Mouse (Mus musculus) adrenal gland, adult 18-20 months (tissue): ENCODE data around the gene 4833420G17Rik. TPM values are rescaled to one million over a fixed set of nuclear protein-coding genes. Genes with fewer than 3 reads are reported as not detected.
"Not testable (repeated sequence)": the region's sequence is repeated elsewhere in the genome, so short reads cannot be mapped to it uniquely, and the experiment has no call there.

Experiments used
- DNase-seq, 2 experiments: peaks; one replicate each; pipeline ENCODE4 v3.0.0; 2021 to 2022; ENCODE audit warnings: low spot score in 2 of 2
- long read RNA-seq, 2 experiments: library from polyadenylated mRNA; stranded (forward); transcript quantifications; one replicate each; pipeline ENCODE4 v2.0.0; 2021
- total RNA-seq, 2 experiments: library from RNA; stranded (reverse); gene quantifications; 1 replicate in 1 of 2; 2 replicates in 1 of 2; pipeline ENCODE4 v1.2.3; 2021

Gene 4833420G17Rik
- 10 to 100 TPM; 12.4 to 17.1 TPM for total RNA-seq
- long read RNA-seq, experiment 1, partial matches to known transcripts, result 1 of 6 reads
- long read RNA-seq, experiment 1, other reads (novel, unspliced or antisense), result 2 of 6 reads
- long read RNA-seq, experiment 2, transcript 4833420G17Rik-201 (13 exons, 2,565 nt), result major isoform, 13 of 28 reads
- long read RNA-seq, experiment 2, partial matches to known transcripts, result 4 of 28 reads
- long read RNA-seq, experiment 2, other reads (novel, unspliced or antisense), result 10 of 28 reads

- DNase-seq, result peak; percentile 79 to 83
Observed at GRCm38 (mm10) chr13:119462596-119463560, at the start of gene 4833420G17Rik. Gene 4833420G17Rik (plus strand): TSS chr13:119462768.

DNA sequence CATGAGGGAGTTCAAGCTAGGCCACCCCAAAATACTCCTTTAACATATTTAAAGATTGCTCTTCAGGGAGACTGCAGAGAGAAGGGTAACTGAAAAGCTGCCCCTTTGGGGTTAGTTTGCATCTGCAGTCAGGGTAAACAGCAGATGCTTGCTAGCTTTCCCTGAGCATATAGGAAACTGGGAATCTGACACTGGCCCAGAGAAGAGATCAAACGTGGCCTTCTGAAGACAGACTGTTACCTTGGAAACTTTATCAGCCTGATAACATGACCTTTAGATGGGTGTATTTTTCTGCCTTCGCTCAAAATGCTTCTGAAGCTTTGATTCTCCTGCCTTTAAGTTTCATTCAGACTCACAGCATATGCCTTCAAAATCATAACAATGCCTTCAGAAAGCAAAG lies 49.5 kb upstream of the 4833420G17Rik start:
- DNase-seq, result no peak

DNA sequence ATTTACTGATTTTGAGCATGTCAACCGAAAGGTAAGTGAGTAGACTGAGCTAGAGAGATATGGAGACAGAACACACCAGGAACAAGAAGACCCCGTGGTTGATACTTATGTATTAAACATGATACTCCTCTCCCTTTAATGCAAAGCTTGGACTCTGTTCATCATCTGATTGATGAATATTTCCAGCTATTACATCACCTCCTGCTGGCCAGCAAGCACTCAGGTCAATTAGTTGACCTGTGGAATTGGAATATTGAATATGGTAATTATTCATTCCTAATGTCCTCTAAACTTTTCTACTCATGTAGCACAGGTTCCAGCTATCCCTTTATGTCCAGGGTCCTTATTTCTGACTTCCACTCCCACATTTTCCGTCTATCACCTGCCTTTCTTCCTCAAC lies 44.1 kb upstream of the 4833420G17Rik start:
- no peak for DNase-seq

DNA sequence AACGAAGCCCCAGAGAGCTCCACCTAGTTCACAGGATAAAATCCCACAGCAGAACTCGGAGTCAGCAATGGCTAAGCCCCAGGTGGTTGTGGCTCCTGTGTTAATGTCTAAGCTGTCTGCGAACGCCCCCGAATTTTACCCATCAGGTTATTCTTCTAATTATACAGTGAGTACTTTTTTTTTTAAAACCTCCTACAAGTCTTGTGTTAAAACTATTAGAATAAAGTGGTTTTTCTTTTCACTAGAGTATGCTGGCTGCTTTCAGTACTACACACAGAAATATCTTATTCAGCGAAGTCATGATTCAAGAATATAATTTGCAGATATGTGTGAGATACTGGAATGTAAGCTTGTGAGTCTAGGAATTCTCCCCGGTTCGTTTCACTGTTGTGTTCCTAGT lies 32.4 kb upstream of the 4833420G17Rik start:
- no peak for DNase-seq

DNA sequence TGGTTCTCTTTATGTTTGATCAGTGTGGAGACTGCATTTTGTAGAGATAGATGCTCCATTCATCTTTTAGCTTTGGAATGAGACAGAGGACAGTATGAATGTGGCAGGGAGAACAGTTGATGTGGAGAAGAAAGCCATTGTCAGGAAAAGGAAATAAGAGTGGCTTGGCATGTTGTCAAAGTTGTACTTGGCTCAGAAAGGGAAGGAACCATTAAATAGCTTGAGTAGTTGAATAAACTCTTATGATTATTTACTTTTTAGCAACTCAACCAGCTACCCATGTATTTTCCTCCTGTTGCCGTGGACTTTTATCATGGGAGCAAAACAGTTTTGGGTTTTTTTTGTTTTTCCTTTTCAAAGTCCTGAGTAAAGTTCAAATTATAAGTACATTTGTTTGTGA lies 30.5 kb upstream of the 4833420G17Rik start:
- DNase-seq, result no peak

- DNase-seq, result no peak
Observed at GRCm38 (mm10) chr13:119434359-119434758, 28.2 kb upstream of the 4833420G17Rik start.

DNA sequence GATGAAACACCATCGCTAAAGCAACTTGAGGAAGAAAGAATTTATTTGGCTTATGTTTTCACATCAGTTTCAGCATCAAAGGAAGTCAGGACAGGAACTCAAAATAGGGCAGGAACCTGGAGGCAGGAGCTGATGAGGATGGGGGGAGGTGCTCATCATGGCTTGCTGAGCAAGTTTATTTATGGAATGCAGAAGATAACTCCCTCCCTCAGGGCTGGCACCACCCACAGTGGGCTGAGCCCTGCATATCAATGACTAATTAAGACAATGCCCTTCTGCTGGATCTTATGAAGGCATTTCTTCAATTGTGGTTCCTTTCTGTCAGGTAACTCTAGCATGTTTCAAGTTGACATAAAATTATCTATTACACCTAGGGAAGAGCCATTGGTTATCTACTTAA lies 20.3 kb upstream of the 4833420G17Rik start:
- no peak for DNase-seq

DNA sequence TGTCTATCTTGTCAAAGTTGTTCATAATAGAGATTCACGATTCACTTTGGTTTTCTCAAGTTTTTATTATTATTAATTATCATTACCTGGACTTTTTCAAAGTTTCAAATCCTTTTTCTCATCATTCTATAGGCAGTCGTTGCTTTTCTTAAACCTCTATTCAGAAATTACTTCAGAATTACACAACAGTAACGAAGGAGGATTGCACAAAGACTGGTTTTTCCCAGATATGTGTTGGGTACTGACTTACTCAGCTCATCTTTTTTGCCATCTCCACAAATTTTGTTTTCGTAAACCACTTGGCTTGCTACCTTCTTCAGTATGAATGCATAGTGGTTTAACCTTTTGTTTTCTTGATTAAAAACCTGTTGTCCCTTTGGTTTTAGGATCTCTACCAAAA lies 9.0 kb upstream of the 4833420G17Rik start:
- no peak for DNase-seq

- no peak for DNase-seq
Observed at GRCm38 (mm10) chr13:119455082-119455481, 7.5 kb upstream of the 4833420G17Rik start.

DNA sequence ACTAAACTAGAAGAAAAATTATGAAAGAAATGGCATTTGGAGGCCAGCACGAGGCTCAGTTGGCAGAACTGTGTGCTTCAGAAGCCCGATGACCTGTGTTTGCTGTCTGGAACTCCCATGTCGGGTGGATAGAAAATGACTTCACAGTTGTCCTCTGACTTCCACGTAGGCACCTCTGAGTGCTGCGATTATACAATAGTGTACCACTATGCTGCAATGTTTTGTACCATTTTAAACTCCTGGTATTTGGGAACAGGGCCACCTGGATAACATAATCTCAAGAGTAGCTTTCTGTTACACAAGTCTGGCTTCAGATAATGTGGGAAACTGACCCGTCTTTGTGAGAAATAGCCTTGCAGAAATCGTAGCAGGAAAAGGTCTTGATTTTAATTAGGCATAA lies 6.2 kb upstream of the 4833420G17Rik start:
- DNase-seq, result no peak

DNA sequence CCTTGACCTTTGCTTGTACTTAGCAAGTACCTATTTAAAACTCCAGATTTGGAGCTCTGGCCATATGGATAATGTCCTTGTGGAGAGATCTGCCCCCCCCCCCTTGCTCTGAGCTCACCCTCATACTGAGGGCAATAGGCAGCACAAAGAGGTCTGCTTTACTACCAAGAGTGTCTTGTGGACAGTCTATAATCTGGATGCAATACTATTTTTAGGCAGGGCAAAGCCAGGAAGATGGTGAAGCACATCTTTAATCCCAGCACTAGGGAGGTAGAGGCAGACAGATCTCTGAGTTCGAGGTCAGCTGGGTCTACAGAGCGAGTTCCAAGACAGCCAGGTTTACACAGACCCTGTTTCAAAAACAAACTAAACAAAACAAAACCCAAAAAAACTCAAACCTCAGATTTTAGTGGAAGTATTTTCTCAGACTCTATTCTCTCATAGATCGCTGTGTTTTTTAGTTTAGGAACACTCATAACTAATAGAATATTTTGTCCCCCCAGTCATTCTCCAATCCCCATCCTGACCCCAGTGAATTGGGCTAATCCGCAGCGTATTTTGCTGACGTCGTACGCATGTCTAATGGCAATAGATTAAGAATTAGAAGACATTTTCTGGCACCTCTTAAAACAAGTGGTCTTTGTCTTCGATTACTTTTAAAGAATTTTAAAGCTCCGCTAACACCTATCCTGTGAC lies 520 bp upstream of the 4833420G17Rik start:
- no peak for DNase-seq

DNA sequence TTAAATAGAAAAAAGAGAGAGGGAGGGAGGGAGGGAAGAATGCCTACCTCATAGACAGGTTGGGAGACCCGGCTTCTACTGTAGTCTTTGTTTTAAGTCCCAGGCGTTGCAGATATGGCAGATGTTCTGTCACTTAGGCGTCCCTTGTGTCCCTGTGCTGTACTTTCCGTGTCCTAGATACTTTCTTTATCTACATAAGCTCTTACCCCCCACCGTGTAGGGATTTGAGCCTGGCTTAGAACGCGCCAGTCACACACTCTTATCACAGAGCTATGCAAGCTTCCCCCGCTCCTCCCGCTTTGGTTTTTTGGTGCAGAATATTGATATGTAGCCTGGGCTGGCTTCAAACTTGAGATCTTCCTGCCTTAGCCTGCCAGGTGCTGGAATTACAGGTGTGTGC lies 14.1 kb downstream of the 4833420G17Rik start:
- DNase-seq, result no peak

DNA sequence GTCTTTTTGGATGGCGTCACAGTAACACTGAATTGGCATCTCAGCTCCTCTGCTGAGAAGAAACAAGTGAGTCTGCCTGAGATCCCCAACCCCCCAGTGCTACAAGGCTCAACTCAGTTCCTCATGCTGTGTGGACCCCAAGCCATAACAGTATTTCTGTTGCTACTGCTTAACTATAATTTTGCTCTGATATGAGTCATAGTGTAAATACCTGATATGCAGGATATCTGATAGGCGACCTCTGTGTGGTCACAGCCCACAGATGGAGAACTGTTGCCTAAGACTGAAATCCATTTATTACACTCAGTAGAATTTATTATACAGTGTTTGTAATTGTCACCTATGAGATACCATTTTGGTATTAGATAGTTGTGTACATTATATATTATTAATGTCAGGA lies 15.2 kb downstream of the 4833420G17Rik start:
- no peak for DNase-seq

DNA sequence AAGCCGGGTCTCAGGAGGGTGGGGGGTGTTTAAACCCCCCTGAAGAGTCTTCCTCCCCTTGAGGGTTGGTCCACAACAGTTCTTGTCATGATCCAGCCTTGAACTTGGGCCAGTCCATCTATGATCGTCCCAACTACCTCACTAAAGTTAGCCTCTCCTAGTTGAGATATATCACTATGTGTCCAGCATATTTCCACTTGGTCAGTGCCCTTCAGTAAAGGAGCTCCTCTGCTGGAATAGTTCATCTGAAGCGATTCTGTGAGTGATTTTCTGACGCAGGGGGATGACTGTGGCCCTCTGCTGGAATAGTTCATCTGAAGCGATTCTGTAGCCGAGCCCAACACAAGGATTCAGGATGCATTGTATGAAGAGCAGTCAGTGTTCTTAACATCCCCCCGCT lies 24.8 kb downstream of the 4833420G17Rik start:
- no peak for DNase-seq

DNA sequence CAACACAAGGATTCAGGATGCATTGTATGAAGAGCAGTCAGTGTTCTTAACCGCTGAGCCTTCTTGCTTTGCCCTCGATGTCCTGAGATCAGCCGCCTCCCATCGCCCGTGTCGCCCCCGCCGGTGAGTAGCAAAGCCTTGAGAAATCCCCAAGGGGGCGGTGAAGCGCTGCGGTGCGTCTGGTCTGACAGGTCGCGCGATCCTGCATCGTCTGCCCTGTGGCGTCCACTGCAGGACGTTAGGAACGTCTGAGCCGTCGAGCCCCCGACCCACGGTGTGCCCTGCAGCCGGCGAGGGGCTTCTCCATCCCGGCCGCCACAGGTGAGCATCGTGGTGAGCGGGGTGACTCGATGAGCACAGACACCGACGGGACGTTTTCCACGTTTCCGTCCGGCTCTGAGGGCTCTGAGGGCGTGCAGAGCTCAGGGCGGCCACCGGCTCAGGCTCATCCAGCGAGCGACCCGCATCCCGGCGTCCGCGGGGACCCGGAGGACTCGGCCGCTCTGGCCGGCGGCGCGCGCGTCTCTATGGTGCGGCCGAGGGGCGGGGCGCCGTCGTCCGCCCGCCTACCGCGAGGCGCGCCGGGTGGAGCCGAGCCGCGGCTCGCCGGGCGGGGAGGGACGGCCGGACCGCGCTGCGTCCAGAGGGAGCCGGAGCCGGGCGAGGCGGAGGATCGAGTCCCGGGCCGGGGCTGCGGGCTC lies 25.5 kb downstream of the 4833420G17Rik start, which contains the start of the genes Tmem267 and 3110070M22Rik:
Gene Tmem267, plus strand, starts transcription at position 160 of the 701 bp plus-strand sequence.
Gene 3110070M22Rik, minus strand, starts transcription at position 504 of the 701 bp plus-strand sequence.
- peak; percentile 89 to 90 for DNase-seq

DNA sequence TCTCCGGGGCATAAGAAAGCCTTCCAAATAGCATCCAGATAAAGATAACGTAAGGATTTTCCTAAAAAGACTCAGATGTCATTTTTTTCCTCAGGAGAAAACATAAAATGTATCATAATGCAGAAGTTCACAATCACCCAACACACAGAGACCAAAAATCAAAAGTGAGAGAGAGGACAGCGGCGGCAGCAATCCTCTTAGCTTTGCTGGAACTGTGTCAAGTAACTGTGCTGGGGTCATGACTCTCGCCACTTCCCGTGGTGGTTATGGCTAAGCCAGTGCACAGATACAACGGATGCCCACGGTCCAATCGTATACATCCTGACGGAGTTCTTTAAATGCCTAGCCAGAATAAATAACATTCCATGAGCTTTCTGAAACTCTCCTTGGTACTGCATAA lies 29.5 kb downstream of the 4833420G17Rik start:
- DNase-seq, result not testable (repeated sequence)

- not testable (repeated sequence) for DNase-seq
Observed at GRCm38 (mm10) chr13:119494938-119495337, 32.4 kb downstream of the 4833420G17Rik start.
